Comparison of ENCODE assay signal across 10 mouse cellular contexts in the genomic region with DNA sequence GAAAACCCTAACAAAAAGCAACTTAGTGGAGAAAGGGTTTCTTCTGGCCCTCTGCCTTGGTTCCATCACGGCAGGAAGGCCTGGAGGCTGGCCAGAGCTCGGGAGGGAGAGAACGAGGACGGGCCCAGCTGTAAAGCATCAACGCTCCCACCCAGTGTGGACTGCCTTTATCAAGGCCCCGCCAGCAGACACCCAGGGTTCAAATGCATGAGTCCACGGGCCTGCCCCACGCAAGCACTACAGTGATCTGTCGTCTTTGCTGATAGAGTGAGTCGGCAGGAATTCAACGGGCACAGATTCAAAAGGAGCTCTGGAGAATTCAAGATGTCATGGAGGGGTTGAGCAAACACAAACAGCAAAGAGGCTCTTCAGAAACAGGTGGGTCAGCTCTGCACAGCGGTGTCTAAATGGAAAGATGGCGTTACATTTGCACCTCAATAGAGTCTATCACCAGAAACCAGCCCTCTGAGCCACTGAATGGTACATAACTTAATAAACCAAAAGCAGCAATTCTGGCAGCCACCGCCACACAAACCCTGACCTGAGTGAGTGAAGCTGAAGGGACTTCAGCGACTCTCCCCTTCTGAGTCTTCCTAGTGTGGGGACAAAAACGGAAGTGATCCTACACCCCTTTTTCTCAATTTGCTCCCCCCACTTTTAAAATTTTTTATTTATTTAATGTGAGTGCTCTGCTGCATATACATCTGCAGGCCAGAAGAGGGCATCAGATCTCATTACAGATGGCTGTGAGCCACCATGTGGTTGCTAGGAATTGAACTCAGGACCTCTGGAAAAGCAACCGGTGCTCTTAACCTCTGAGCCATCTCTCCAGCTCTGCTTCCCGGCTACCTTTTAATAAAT. TPM values are rescaled to one million over a fixed set of nuclear protein-coding genes. Genes with fewer than 3 reads are reported as not detected.
DNase-seq lines count a peak whose midpoint lies in the region; ATAC-seq and TF ChIP-seq lines count a peak whose summit lies in the region.
"Had no signal": no experiment of that assay in that cellular context is flagged by ENCODE, and none has a peak within 500 bp of the region (broad histone marks: within the 10 kb centered on the region; RNA-seq: fewer than 3 reads in every experiment).

No protein-coding gene starts in this region.

- H3K27ac ChIP-seq in forebrain, embryonic 11.5 days (ENCODE audit: low read depth, low read length): no peak overlapping the region
- H3K27ac ChIP-seq in forebrain, embryonic 12.5 days: no peak overlapping the region
- no peak overlapping the region for H3K27ac ChIP-seq in kidney, postnatal 0 days
- 0 out of 2 replicates have a peak overlapping the region, but pooled peaks have one; percentile 0 for H3K27ac ChIP-seq in lung, postnatal 0 days (ENCODE audit: low read length)
- H3K27ac ChIP-seq: stomach, embryonic 15.5 days had no signal

- no peaks in the 10 kb centered on the region for H3K27me3 ChIP-seq in forebrain, embryonic 11.5 days (ENCODE audit: control insufficient read depth, insufficient read depth, low read length)
- H3K27me3 ChIP-seq in forebrain, embryonic 12.5 days: no peaks in the 10 kb centered on the region
- H3K27me3 ChIP-seq in kidney, postnatal 0 days (ENCODE audit: insufficient read depth, low read length): no peaks in the 10 kb centered on the region
- no peaks in the 10 kb centered on the region for H3K27me3 ChIP-seq in lung, postnatal 0 days (replicated peaks; ENCODE audit: insufficient read depth, low read length)
- H3K27me3 ChIP-seq: stomach, embryonic 15.5 days had no signal

- H3K36me3 ChIP-seq in forebrain, embryonic 11.5 days (ENCODE audit: control insufficient read depth, insufficient read depth, low read length): peaks cover 8% of the 10 kb centered on the region
- H3K36me3 ChIP-seq in forebrain, embryonic 12.5 days (replicated peaks): peaks cover 56% of the 10 kb centered on the region
- peaks cover 34% of the 10 kb centered on the region for H3K36me3 ChIP-seq in kidney, postnatal 0 days (ENCODE audit: insufficient read depth, low read length)
- H3K36me3 ChIP-seq in lung, postnatal 0 days (ENCODE audit: insufficient read depth, low read length): peaks cover 5% of the 10 kb centered on the region; the same call in 1 of the 2 replicates

- H3K9ac ChIP-seq in forebrain, embryonic 11.5 days (ENCODE audit: low read length): no peak overlapping the region
- no peak overlapping the region for H3K9ac ChIP-seq in forebrain, embryonic 12.5 days
- no peak overlapping the region for H3K9ac ChIP-seq in kidney, postnatal 0 days (ENCODE audit: low read depth, low read length)
- no peak overlapping the region for H3K9ac ChIP-seq in lung, postnatal 0 days (replicated peaks; ENCODE audit: low read depth)
- H3K9ac ChIP-seq: stomach, embryonic 15.5 days had no signal

- 84% methylated on average over 18 of the region's 18 CpGs for WGBS in forebrain, embryonic 11.5 days
- 77% methylated on average over 18 of the region's 18 CpGs for WGBS in forebrain, embryonic 12.5 days
- WGBS in kidney, postnatal 0 days: 59% methylated on average over 18 of the region's 18 CpGs
- 36% methylated on average over 18 of the region's 18 CpGs for WGBS in lung, postnatal 0 days

- no peak for TF ChIP-seq EP300 in lung, postnatal 0 days (IDR thresholded peaks at IDR 0.05)

- no peak overlapping the region for H3K4me3 ChIP-seq in forebrain, embryonic 11.5 days (ENCODE audit: low read depth, low read length)
- no peak overlapping the region for H3K4me3 ChIP-seq in forebrain, embryonic 12.5 days (replicated peaks)
- H3K4me3 ChIP-seq in kidney, postnatal 0 days (replicated peaks; ENCODE audit: low read depth, low read length): no peak overlapping the region
- no peak overlapping the region for H3K4me3 ChIP-seq in lung, postnatal 0 days (ENCODE audit: low read depth, low read length)
- H3K4me3 ChIP-seq: erythroblast, embryonic 14.5 days; stomach, embryonic 15.5 days had no signal

- peak; percentile 49 for TF ChIP-seq CTCF in kidney, postnatal 0 days (IDR thresholded peaks at IDR 0.05; ENCODE audit: low read depth)
- peak; percentile 47 for TF ChIP-seq CTCF in lung, postnatal 0 days (IDR thresholded peaks at IDR 0.05)

- H3K4me2 ChIP-seq in forebrain, embryonic 11.5 days (ENCODE audit: low read depth, low read length, severe bottlenecking): no peak overlapping the region
- no peak overlapping the region for H3K4me2 ChIP-seq in forebrain, embryonic 12.5 days
- H3K4me2 ChIP-seq in kidney, postnatal 0 days (ENCODE audit: low read length): no peak overlapping the region
- H3K4me2 ChIP-seq in lung, postnatal 0 days (replicated peaks; ENCODE audit: low read depth, low read length): no peak overlapping the region
- H3K4me2 ChIP-seq: stomach, embryonic 15.5 days had no signal

- DNase-seq in forebrain, embryonic 11.5 days (ENCODE audit: low spot score): peak; percentile 37
- peak; percentile 64 for DNase-seq in kidney, postnatal 0 days (ENCODE audit: low spot score)
- no peak for DNase-seq in kidney, adult 18-20 months
- DNase-seq in NIH3T3 (ENCODE audit: low read depth): peak; percentile 28
- peak; percentile 51 for DNase-seq in lung, postnatal 0 days (ENCODE audit: low spot score)
- DNase-seq in testis, postnatal 14 days (ENCODE audit: low spot score): no peak

- no peaks in the 10 kb centered on the region for H3K4me1 ChIP-seq in forebrain, embryonic 11.5 days (replicated peaks; ENCODE audit: control insufficient read depth, insufficient read depth, low read length)
- no peaks in the 10 kb centered on the region for H3K4me1 ChIP-seq in forebrain, embryonic 12.5 days
- H3K4me1 ChIP-seq in kidney, postnatal 0 days (replicated peaks; ENCODE audit: insufficient read depth, low read length): no peaks in the 10 kb centered on the region
- H3K4me1 ChIP-seq in lung, postnatal 0 days (ENCODE audit: insufficient read depth, low read depth, low read length): no peaks in the 10 kb centered on the region
- H3K4me1 ChIP-seq: stomach, embryonic 15.5 days had no signal

- 0 out of 2 replicates have a peak, but pooled peaks have one; percentile 19 for ATAC-seq in forebrain, embryonic 11.5 days (replicated peaks; ENCODE audit: low FRiP score)
- ATAC-seq in forebrain, embryonic 12.5 days (ENCODE audit: low FRiP score): no peak
- peak; percentile 54; the same call in 1 of the 2 replicates for ATAC-seq in kidney, postnatal 0 days (replicated peaks; ENCODE audit: low FRiP score, low read depth)
- peak; percentile 77 for ATAC-seq in lung, postnatal 0 days
- ATAC-seq in erythroid progenitor cell, adult 5-6 weeks (replicated peaks; ENCODE audit: low FRiP score, poor library complexity, severe bottlenecking): no peak

- no peaks in the 10 kb centered on the region for H3K9me3 ChIP-seq in forebrain, embryonic 11.5 days (ENCODE audit: control insufficient read depth, low read length)
- no peaks in the 10 kb centered on the region for H3K9me3 ChIP-seq in forebrain, embryonic 12.5 days
- no peaks in the 10 kb centered on the region for H3K9me3 ChIP-seq in kidney, postnatal 0 days (replicated peaks; ENCODE audit: low read length)
- no peaks in the 10 kb centered on the region for H3K9me3 ChIP-seq in lung, postnatal 0 days (ENCODE audit: low read length)
- H3K9me3 ChIP-seq: stomach, embryonic 15.5 days had no signal

RNA-seq across cellular contexts. Expression of a gene that starts 45.3 kb away (rescaled TPM):
- 15.1 and 15.2 TPM in 2 replicates for polyA plus RNA-seq in forebrain, embryonic 11.5 days (2014; fragmentation: Nextera tagmentation; extraction: Ambion mirVana)
- 14.4 and 15.6 TPM in 2 replicates for polyA plus RNA-seq in forebrain, embryonic 12.5 days (2016; fragmentation: Nextera tagmentation; extraction: Ambion mirVana)
- 13.0 and 13.9 TPM in 2 replicates for polyA plus RNA-seq in kidney, postnatal 0 days (2015; fragmentation: Nextera tagmentation; extraction: Ambion mirVana)
- 7.6 and 9.9 TPM in 2 replicates for polyA plus RNA-seq in lung, postnatal 0 days (2015; fragmentation: Nextera tagmentation; extraction: Ambion mirVana)
- 14.3 and 18.7 TPM in 2 replicates for total RNA-seq in erythroid progenitor cell, adult 5-6 weeks (2015; ENCODE audit: low replicate concordance)
- total RNA-seq in erythroid progenitor cell, adult 5-6 weeks (2017; ENCODE audit: low replicate concordance): 22.5 and 24.9 TPM in 2 replicates

Comparison
In these comparisons a context has a peak if more than half of its experiments do, and no peak if none do; other contexts are left out.
1. ATAC-seq: peak in forebrain, embryonic 11.5 days (single experiment), kidney, postnatal 0 days (single experiment) and lung, postnatal 0 days (single experiment); none in forebrain, embryonic 12.5 days (single experiment) and erythroid progenitor cell, adult 5-6 weeks (single experiment).
2. DNase-seq: peak in forebrain, embryonic 11.5 days (single experiment), kidney, postnatal 0 days (single experiment), NIH3T3 (single experiment) and lung, postnatal 0 days (single experiment); none in kidney, adult 18-20 months (single experiment) and testis, postnatal 14 days (single experiment).